Mouse (Mus musculus): Measurements from ENCODE around the gene Tmem91.

Gene Tmem91

GRCm38 (mm10) chr7:25651281-25651680 lies 23.7 kb downstream of the Tmem91 start:
- Histone ChIP-seq H3K27me3 (ENCODE audit: insufficient read depth, low read length) (no peaks in the 10 kb centered on the region), H3K36me3 (ENCODE audit: insufficient read depth, low read length) (peaks cover 48% of the 10 kb centered on the region), H3K4me1 (replicated peaks; ENCODE audit: low read depth, low read length) (peaks cover 88% of the 10 kb centered on the region), H3K9me3 (ENCODE audit: low read length) (no peaks in the 10 kb centered on the region), H3K4me3 (replicated peaks; ENCODE audit: low read length) (peak overlapping the region; percentile 23)
- TF ChIP-seq CTCF (conservative IDR thresholded peaks at IDR 0.05; ENCODE audit: low read length) (no peak), NANOG (IDR thresholded peaks at IDR 0.05; ENCODE audit: borderline replicate concordance, low read length) (no peak), POU5F1 (IDR thresholded peaks at IDR 0.05; ENCODE audit: borderline replicate concordance, low read length) (no peak)

GRCm38 (mm10) chr7:25649839-25650238 lies 25.1 kb downstream of the Tmem91 start:
- peaks cover 88% of the 10 kb centered on the region for H3K4me1 ChIP-seq (replicated peaks; ENCODE audit: low read depth, low read length)
- no peaks in the 10 kb centered on the region for H3K27me3 ChIP-seq (ENCODE audit: insufficient read depth, low read length)
- TF ChIP-seq POU5F1 (IDR thresholded peaks at IDR 0.05; ENCODE audit: borderline replicate concordance, low read length) (no peak), NANOG (IDR thresholded peaks at IDR 0.05; ENCODE audit: borderline replicate concordance, low read length) (no peak), CTCF (conservative IDR thresholded peaks at IDR 0.05; ENCODE audit: low read length) (no peak)
- H3K4me3 ChIP-seq (replicated peaks; ENCODE audit: low read length), result no peak overlapping the region
- H3K36me3 ChIP-seq (ENCODE audit: insufficient read depth, low read length), result peaks cover 62% of the 10 kb centered on the region
- no peaks in the 10 kb centered on the region for H3K9me3 ChIP-seq (ENCODE audit: low read length)

- H3K4me3 ChIP-seq (replicated peaks; ENCODE audit: low read length), result no peak overlapping the region
- no peaks in the 10 kb centered on the region for H3K27me3 ChIP-seq (ENCODE audit: insufficient read depth, low read length)
- H3K36me3 ChIP-seq (ENCODE audit: insufficient read depth, low read length), result peaks cover 50% of the 10 kb centered on the region
- H3K9me3 ChIP-seq (ENCODE audit: low read length), result no peaks in the 10 kb centered on the region
- H3K4me1 ChIP-seq (replicated peaks; ENCODE audit: low read depth, low read length), result peaks cover 89% of the 10 kb centered on the region
- peak; percentile 30 for TF ChIP-seq CTCF (conservative IDR thresholded peaks at IDR 0.05; ENCODE audit: low read length)
- TF ChIP-seq NANOG (IDR thresholded peaks at IDR 0.05; ENCODE audit: borderline replicate concordance, low read length), result no peak
- no peak for TF ChIP-seq POU5F1 (IDR thresholded peaks at IDR 0.05; ENCODE audit: borderline replicate concordance, low read length)
Observed at GRCm38 (mm10) chr7:25647574-25648123, 27.3 kb downstream of the Tmem91 start.

GRCm38 (mm10) chr7:25645074-25645473 lies 29.9 kb downstream of the Tmem91 start:
- H3K27me3 ChIP-seq (ENCODE audit: insufficient read depth, low read length), result no peaks in the 10 kb centered on the region
- peaks cover 61% of the 10 kb centered on the region for H3K36me3 ChIP-seq (ENCODE audit: insufficient read depth, low read length)
- peaks cover 84% of the 10 kb centered on the region for H3K4me1 ChIP-seq (replicated peaks; ENCODE audit: low read depth, low read length)
- H3K4me3 ChIP-seq (replicated peaks; ENCODE audit: low read length), result no peak overlapping the region
- TF ChIP-seq NANOG (IDR thresholded peaks at IDR 0.05; ENCODE audit: borderline replicate concordance, low read length) (no peak), CTCF (conservative IDR thresholded peaks at IDR 0.05; ENCODE audit: low read length) (no peak), POU5F1 (IDR thresholded peaks at IDR 0.05; ENCODE audit: borderline replicate concordance, low read length) (no peak)
- no peaks in the 10 kb centered on the region for H3K9me3 ChIP-seq (ENCODE audit: low read length)

GRCm38 (mm10) chr7:25644631-25645030 lies 30.3 kb downstream of the Tmem91 start:
- Histone ChIP-seq H3K9me3 (ENCODE audit: low read length) (no peaks in the 10 kb centered on the region), H3K4me3 (replicated peaks; ENCODE audit: low read length) (0 out of 2 replicates have a peak overlapping the region, but pooled peaks have one; percentile 10), H3K4me1 (replicated peaks; ENCODE audit: low read depth, low read length) (peaks cover 79% of the 10 kb centered on the region), H3K27me3 (ENCODE audit: insufficient read depth, low read length) (no peaks in the 10 kb centered on the region), H3K36me3 (ENCODE audit: insufficient read depth, low read length) (peaks cover 62% of the 10 kb centered on the region)
- TF ChIP-seq CTCF (conservative IDR thresholded peaks at IDR 0.05; ENCODE audit: low read length) (no peak), NANOG (IDR thresholded peaks at IDR 0.05; ENCODE audit: borderline replicate concordance, low read length) (no peak), POU5F1 (IDR thresholded peaks at IDR 0.05; ENCODE audit: borderline replicate concordance, low read length) (no peak)

- peaks cover 74% of the 10 kb centered on the region for H3K4me1 ChIP-seq (replicated peaks; ENCODE audit: low read depth, low read length)
- H3K36me3 ChIP-seq (ENCODE audit: insufficient read depth, low read length), result peaks cover 62% of the 10 kb centered on the region
- 0 out of 2 replicates have a peak overlapping the region, but pooled peaks have one; percentile 10 for H3K4me3 ChIP-seq (replicated peaks; ENCODE audit: low read length)
- no peaks in the 10 kb centered on the region for H3K27me3 ChIP-seq (ENCODE audit: insufficient read depth, low read length)
- TF ChIP-seq NANOG (IDR thresholded peaks at IDR 0.05; ENCODE audit: borderline replicate concordance, low read length) (no peak), POU5F1 (IDR thresholded peaks at IDR 0.05; ENCODE audit: borderline replicate concordance, low read length) (no peak), CTCF (conservative IDR thresholded peaks at IDR 0.05; ENCODE audit: low read length) (no peak)
- no peaks in the 10 kb centered on the region for H3K9me3 ChIP-seq (ENCODE audit: low read length)
Observed at GRCm38 (mm10) chr7:25644136-25644535, 30.8 kb downstream of the Tmem91 start.

- TF ChIP-seq CTCF (conservative IDR thresholded peaks at IDR 0.05; ENCODE audit: low read length), result no peak
- TF ChIP-seq NANOG (IDR thresholded peaks at IDR 0.05; ENCODE audit: borderline replicate concordance, low read length), result no peak
- TF ChIP-seq POU5F1 (IDR thresholded peaks at IDR 0.05; ENCODE audit: borderline replicate concordance, low read length), result no peak
- no peak overlapping the region for H3K4me3 ChIP-seq (replicated peaks; ENCODE audit: low read length)
- no peaks in the 10 kb centered on the region for H3K9me3 ChIP-seq (ENCODE audit: low read length)
- H3K27me3 ChIP-seq (ENCODE audit: insufficient read depth, low read length), result no peaks in the 10 kb centered on the region
- H3K36me3 ChIP-seq (ENCODE audit: insufficient read depth, low read length), result peaks cover 74% of the 10 kb centered on the region
- peaks cover 59% of the 10 kb centered on the region for H3K4me1 ChIP-seq (replicated peaks; ENCODE audit: low read depth, low read length)
Observed at GRCm38 (mm10) chr7:25639754-25640153, 35.2 kb downstream of the Tmem91 start.

GRCm38 (mm10) chr7:25637099-25637498 lies 37.9 kb downstream of the Tmem91 start:
- peaks cover 41% of the 10 kb centered on the region for H3K4me1 ChIP-seq (replicated peaks; ENCODE audit: low read depth, low read length)
- peaks cover 96% of the 10 kb centered on the region for H3K36me3 ChIP-seq (ENCODE audit: insufficient read depth, low read length)
- H3K9me3 ChIP-seq (ENCODE audit: low read length), result no peaks in the 10 kb centered on the region
- H3K27me3 ChIP-seq (ENCODE audit: insufficient read depth, low read length), result no peaks in the 10 kb centered on the region
- no peak for TF ChIP-seq POU5F1 (IDR thresholded peaks at IDR 0.05; ENCODE audit: borderline replicate concordance, low read length)
- no peak for TF ChIP-seq CTCF (conservative IDR thresholded peaks at IDR 0.05; ENCODE audit: low read length)
- TF ChIP-seq NANOG (IDR thresholded peaks at IDR 0.05; ENCODE audit: borderline replicate concordance, low read length), result no peak
- H3K4me3 ChIP-seq (replicated peaks; ENCODE audit: low read length), result no peak overlapping the region; the same call in 1 of the 2 replicates

GRCm38 (mm10) chr7:25636373-25636772 lies 38.6 kb downstream of the Tmem91 start:
- Histone ChIP-seq H3K4me1 (replicated peaks; ENCODE audit: low read depth, low read length) (peaks cover 34% of the 10 kb centered on the region), H3K9me3 (ENCODE audit: low read length) (no peaks in the 10 kb centered on the region), H3K36me3 (ENCODE audit: insufficient read depth, low read length) (peaks cover 99% of the 10 kb centered on the region), H3K27me3 (ENCODE audit: insufficient read depth, low read length) (no peaks in the 10 kb centered on the region), H3K4me3 (replicated peaks; ENCODE audit: low read length) (no peak overlapping the region)
- TF ChIP-seq CTCF (conservative IDR thresholded peaks at IDR 0.05; ENCODE audit: low read length) (no peak), POU5F1 (IDR thresholded peaks at IDR 0.05; ENCODE audit: borderline replicate concordance, low read length) (no peak), NANOG (IDR thresholded peaks at IDR 0.05; ENCODE audit: borderline replicate concordance, low read length) (no peak)
